Mouse (Mus musculus) cerebellum, postnatal 36 days (tissue): ENCODE data around the gene Treml4.
A peak's percentile ranks its signal among the peaks of the same experiment; 100 is the strongest.
"Not testable (repeated sequence)": the region's sequence is repeated elsewhere in the genome, so short reads cannot be mapped to it uniquely, and the experiment has no call there.

ENCODE experiments used
- DNase-seq, 2 experiments: peaks; one replicate each; pipeline ENCODE4 v3.0.0; 2021 to 2022; ENCODE audit warnings: mixed read lengths in 2 of 2

The Treml4 gene

DNA sequence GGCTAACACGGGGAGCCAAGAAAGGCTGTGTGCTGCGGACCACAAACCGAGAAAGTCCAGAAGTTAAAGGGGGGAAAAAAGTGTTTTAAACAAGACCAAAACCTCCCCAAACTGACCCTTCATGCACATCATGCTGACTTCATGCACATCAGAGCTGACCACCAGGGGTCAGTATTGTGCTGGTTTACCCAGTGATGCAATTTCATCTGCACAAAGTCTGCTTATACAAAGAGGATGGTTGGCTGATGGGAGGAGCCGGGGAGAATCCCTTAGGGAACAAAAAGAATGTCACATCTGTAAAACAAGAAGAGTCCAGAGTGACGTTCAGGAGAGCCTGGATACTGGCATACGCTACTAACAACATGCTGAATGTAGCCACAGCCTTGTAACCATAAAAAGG is 10.8 kb downstream of the Treml4 start:
- peak; percentile 71 to 78 for DNase-seq

DNA sequence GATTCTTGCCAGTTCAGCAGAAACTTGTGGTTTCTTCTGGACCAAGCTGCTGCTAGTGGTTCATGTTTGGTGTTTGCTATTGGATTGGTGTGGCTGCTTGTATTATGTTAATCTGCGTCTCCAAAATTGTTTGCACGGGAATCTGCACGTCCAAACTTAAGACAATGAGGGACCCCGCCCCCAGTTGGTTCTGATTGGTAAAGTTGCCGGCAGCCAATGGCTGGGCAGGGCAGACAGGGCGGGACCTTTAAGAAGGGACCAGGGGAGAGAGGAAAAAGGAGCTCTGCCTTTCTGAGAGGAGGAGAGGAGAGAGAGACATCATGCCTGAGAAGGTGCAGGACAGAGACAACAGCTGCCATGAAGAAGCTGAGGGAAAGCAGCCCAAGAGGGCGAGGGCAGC is 11.6 kb downstream of the Treml4 start:
- DNase-seq: no peak

DNA sequence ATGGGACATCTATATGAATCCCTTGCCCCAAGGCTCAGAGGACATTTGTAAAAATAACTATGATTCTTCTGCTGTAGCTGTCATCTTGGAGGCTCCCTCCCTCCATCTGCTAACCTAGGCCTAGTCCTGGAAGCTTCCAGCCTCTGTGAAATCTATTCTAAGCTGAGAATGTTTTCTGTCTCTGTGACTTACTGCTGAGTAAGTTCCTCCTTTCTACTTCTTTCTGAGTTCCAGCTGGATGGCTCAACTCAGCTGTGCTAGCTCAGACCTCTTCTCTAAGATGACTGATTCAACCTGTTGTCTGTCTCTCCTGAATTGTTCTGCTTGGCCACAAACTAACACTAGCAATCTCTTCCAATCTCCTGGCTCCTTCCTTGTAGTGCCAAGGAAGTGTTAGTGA is 14.3 kb downstream of the Treml4 start:
- DNase-seq: no peak

DNA sequence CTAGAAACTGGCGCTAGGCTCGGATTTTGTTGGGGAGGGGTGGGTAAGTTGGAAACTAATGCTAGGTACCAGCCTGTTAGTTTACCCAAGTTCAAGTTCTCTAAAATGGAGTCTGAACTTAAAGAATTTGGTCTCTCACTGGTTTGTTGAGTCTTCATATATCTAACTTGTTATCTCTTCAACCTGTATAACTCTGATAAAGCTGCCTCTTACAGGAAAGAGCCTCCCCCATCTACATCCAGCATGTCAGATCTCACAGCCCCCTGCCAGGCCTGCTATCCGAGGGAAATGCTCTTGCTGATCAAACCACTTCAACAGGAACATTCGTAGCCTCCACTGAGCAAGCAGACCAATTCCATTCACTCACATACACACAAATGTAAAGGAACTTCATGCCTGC is 14.9 kb downstream of the Treml4 start:
- DNase-seq: no peak

DNA sequence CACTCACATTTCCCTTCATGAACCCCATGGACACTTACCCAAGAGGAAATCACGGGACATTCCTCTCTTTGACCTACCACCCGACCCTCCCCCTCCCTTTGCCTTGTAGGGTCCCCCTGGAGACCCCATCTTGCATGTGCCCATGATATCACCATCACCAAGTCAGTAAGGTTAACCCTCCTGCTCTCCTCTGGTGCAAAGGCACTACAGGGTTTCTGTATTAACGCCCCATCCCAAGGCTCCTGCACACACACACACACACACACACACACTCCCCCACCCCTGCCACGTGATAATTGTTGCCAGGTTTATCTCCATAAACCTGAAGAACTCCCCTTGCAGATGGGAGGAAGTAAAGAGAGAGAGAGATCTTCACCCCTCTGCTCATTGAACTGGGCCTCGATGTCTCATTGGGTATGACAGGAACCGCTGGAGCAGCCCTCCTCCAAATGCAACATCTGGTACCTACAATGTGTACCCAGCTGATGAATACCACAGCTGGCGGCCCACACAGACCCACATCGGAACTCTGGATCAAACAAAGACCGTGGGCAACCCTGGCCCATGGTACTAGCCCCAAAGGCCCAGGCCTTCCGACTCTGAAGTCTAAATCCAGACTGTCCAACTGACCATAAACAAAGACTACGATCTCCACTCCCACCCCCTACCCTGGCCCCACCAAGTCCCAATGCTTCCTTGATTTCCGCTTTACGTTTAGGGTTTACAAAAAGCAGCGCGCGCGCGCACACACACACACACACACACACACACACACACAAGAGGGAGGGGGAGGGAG is 17.0 kb downstream of the Treml4 start:
- DNase-seq: no peak

DNA sequence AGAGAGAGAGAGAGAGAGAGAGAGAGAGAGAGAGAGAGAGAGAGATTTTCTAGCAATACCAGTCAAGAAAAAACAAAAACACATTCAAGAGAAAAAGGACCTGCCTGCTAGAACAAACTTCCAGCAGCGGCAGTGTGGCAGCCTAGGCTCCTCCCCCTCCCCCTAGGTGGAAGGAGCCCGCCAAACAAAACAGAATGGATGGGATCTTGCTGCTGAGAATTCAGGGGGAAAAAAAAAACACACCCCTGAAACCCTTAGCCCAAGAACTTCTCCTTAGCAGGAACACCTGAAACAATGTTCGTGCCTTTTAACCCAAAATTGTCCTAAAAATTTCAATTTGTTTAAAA is 17.6 kb downstream of the Treml4 start:
- no peak for DNase-seq

DNA sequence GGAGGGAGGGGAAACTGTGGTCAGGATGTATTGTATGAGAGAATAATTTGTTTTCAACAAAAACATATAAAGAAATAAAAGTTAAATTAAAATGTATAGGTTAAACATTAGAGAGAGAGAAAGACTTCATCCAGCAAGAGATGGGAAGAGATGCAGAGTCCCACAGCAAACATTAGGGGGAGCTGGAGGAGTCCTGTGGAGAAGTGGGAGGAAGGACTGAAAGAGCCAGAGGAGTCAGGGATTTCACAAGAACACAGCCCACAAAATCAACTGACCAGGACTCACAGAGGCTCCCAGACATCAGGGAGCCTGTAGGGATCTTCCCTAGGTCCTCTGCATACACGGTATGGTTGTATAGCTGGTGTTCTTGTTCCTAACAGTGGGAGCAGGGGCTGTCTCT is 22.7 kb downstream of the Treml4 start:
- no peak for DNase-seq

DNA sequence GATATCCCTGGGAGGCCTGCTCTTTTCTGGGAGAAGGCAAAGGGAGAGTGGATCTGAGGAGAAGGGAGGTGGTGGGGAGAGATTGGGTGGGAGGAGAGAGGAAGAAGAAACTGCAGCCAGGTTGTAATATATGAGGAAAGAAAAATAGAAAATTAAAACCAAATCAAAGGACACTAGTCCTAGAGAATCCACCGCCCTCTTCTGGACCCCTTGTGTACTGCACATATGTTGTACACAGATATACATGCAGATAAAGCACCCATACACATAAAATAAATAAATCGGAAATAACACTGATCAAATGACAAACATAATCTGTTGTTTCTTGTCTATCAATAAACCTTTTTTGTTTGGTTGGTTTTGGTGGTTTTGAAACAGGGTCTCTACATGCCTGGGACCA is 23.2 kb downstream of the Treml4 start:
- DNase-seq: no peak

DNA sequence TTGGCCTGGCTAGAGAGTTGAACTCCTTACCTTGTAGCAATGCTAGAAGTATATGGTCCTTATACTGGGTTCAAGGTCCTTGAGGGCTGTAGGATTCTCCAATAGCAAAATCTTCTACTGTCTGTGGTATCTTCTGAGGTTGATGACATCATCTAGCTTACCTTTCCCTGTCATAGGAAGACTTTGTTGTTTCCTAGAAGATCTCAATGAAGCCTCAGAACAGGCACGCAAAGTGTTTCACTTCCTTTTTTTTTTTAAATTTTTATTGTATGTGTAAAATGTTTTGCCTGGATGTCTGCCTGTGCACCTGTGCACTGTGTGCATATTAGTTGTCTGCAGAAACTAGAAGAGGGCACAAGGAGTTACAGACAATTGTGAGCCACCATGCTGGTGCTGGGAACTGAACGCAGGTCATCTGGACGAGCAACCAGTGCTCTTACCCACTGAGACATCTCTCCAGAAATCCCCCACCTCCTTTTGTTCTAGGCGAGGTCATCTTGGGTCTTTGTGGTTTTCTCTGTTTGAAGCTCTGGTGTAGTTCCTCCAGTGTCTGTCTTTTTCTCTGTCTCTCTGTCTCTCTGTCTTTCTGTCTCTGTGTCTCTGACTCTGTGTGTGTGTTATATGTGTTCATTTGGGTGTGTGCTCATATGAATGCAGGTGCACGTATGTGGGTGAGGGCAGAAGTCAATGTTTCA is 29.6 kb downstream of the Treml4 start:
- DNase-seq: no peak

DNA sequence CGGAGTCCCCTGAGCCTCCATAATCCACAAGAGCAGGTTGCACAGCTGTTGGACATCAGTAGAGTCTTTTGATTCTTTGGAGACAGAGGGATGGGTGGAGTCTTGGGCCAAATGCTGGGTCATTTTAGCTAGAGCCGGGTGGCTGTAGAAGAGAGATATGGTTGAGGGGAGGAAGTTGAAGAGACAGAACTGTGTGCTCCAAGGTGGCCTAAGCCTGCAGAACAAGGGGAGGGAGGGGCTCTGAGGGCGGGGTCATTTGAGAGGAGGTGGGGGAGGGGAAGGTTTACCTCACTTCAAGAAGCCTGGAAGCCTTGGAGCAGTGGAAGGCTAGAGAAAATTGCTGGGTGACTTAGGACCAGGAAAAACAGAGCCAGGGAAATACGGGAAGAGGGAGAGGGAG is 35.1 kb downstream of the Treml4 start, which contains the start of gene Treml2:
Treml2 (plus strand) TSS at position 296 of the 400 bp plus-strand sequence.
- DNase-seq: no peak

DNA sequence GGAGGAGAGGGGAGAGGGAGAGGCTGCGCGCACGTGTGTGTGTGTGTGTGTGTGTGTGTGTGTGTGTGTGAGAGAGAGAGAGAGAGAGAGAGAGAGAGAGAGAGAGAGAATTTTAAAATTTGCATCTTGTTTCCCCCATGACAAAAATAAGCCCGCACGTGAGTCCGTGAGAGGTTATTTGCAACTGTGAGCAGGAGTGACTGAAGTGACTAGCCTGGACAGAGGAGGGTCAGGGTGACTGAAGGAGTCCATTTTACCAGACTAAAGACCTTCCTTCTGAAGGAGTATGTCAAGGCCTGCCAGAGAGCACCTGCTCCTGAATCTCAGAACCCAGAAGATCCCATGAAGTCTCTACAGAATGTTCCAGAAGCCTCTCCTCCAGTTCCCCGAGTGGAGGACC is 35.7 kb downstream of the Treml4 start:
- no peak for DNase-seq

DNA sequence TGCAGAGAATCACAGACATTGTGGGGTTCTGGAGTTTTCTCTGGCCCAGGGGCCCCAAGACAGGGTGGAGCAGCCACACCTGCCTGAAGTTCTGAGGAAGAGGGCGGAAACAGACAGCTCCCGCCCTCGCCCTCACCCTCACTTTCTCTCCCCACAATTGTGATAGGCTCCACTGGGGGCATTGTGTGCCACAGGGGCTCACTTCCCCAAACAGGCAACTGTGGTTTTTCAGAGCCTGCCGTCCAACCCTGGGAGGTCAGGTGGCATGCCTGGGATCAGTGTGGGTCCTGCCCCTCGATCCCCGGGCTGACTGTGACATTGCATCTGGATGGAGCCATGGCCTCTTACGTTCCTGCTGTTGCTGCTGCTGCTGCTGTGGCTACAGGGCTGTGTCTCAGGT is 36.1 kb downstream of the Treml4 start:
- DNase-seq: no peak

DNA sequence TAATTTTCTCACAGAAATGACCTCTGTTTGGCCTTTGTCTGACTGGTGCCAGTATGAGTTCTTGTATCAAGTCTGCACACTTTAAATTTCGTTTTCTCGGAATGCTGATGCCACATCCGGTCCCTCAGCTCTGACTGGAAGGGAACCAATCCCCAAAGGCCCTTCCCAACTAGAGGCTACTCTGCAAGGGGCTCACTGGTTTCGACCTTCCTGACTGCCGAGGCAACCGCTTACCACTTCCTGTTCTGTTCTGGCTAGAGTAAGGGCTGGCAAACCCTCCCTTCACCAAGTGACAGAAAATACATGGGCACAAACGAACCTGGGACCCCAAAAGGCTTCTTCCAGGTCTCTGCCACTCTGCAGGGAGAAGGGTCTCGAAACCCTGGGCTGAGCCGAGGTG is 36.8 kb downstream of the Treml4 start:
- no peak for DNase-seq

DNA sequence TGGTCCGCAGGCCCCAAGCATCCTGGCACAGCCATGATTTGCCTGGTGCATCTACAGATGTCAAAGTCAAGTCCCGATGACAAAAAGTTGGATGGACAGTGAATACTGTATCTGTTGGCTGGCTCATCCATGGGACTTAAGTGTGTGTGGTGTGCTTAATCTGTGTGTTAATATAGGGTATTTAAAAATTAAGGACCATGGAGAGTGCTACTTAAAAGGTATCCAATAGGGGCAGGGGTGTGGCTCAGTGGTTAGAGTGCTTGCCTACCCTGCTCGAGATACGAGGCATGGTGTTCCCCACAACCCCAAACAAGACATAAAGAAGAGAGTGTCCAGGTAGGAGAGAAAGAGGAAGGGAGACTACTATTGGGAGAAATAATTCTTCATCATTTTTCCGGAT is 37.7 kb downstream of the Treml4 start:
- no peak for DNase-seq

DNA sequence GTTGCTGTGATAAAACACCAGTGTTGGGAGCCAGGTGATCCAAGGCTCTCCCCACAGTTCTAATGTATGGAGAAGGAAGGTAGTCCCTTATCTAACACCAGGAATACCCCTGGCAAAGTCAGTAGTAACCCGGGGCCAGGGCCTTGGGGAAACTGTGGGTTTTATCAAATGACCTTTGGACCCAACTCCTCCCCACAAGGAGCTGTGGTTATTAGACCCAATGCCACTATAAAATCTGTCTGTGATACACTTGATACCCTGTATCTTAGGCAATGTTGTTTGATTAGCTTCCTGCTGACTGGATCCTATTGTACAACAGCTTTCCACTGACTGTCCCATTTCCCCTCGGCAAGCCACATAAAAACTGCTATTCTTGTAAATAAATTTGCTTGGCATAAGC is 48.0 kb downstream of the Treml4 start:
- no peak for DNase-seq

DNA sequence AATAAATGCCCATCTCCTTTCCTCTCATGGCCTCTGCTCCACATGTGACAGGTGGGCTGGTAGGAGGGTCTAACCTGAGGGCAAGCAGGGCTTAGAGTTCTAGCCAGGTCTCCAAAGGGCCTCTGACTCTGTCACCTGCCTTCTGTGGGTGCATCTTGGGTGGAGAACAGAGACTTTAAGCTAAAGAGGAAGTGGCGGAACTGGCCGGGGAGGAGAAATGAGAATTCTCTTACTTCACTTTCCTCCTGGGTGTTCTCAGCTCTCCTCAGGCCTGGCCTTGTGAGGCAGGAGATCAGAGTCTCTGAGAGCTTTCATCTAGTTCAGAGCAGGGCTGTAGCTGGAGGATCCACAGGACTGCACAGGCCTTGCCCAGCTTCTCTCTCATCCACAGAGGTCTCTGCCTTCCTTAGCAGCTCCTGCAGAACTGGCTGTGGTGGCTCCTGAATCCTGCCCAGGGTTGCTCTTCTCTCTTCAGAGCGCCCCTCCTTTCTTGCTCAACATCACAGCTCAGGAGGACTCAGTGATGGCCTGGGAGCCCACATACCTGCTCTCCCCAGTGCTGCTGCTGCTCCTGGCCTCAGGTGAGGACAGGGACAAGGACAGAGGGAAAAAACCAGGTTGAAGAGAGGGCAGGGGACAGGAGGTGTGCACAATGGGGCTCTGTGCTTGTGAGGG is 51.9 kb downstream of the Treml4 start, which contains the start of gene B430306N03Rik:
B430306N03Rik (plus strand) TSS at position 237 of the 675 bp plus-strand sequence.
- not testable (repeated sequence) for DNase-seq

DNA sequence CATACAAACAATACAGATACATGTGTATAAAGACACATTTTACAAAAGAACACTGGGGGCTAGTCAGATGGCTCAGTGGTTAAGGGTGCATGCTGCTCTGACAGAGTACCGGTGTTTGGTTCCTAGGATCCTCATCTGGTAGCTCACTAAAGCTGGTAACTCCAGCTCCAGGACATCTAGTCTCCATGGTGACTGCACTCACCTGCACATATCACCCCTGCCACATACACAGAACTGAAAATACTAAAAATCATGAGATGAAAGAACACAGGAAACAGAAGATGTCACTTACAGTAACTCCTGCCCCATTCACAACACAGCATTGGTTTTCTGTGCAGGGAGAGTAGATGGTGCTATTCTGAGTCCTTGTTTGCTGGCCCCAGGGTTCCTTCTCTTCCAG is 54.6 kb downstream of the Treml4 start:
- no peak for DNase-seq

DNA sequence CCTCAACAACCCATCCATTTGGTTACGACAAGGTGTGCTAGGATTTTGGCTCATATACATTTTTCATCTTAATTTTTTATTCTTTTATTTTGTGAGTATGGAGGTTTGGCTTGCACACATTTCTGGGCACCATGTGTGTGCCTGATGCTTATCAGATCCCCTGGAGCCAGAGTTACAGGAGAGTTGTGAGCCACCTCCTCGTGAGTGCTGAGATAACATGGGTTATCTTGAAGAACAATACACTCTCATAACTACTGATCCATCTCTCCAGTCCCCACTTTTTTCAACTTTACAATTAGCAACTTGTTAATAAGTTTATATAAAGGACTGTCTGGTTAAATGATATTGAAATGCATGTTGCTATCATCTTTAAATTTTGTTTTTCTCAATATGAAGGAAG is 57.2 kb downstream of the Treml4 start:
- DNase-seq: no peak

DNA sequence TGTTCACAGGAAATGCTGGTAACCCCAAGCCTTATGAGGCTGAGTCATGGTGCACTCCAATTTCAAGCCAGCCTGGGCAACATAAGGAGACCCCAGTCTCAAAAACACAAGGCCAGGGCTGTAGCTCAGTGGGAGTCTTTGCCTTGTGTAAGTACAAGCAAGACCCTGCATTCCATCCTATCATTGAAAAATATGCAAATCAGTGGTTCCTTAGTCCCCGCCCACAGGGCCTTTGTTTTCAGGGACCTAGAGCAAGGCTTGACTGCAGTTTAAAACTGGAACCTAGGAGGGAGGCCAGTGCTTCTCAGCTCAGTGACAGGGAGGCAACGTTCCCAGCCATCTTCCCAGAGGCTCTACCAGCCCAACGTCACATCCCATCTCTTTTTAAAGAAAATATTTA is 59.1 kb downstream of the Treml4 start:
- DNase-seq: no peak

DNA sequence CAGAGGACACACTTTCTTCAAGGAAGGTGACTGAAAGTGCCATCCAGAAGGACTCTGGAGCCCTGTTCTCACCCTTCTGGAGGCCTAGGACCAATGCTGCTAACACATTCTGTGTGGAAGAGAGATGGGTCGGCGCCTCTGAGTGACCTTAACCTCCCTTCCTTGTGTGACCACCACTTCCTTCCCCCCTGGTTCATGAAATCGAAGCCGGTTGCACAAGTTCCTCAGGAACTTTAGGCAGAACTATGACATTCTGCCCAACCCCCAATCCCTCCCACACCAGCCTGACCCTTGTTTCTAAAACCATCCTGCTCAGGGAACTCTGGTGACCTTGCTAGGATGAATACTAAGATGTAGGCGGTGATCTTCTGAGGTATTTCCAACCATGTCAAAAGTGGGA is 60.2 kb downstream of the Treml4 start:
- DNase-seq: no peak
